Mouse (Mus musculus) cerebellum, adult 2 months (tissue): Measurements from ENCODE around the gene Galnt17.

ENCODE experiments used
- CTCF ChIP-seq: fragments of 200-500 bp; IDR thresholded peaks from 2 replicates; pipeline ENCODE4 v1.5.1; 2011; ENCODE audit warnings: low read depth, mild to moderate bottlenecking, control low read depth, low read length, moderate library complexity, borderline replicate concordance; ENCODE audit not compliant: insufficient read depth
- POLR2A ChIP-seq: fragments of 200-500 bp; IDR thresholded peaks from 2 replicates; pipeline ENCODE4 v1.6.1; 2011; ENCODE audit warnings: low read length, control low read depth, borderline replicate concordance; ENCODE audit not compliant: insufficient read depth

DNA sequence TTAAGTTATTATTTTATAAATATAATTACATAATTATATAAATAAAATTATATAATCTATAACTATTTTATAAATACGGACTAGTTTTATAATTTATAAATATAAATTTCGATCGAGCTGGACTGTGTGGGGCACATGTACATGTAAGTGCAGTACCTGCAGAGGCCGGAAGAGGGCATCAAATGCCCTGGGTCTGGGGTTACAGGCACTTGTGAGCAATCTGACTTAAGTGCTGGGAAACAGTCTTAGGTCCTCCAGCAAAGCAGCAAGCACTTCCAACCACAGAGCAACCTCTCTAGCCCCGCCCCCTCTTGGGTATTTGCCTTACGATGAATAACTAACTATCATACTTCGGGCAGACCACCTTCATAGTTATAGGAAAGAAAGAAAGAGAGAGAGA lies 388.3 kb downstream of the Galnt17 start:
- TF ChIP-seq POLR2A (no peak), CTCF (no peak)
